Mouse (Mus musculus): ENCODE measurements around the gene Scel. TPM values are rescaled to one million over a fixed set of nuclear protein-coding genes. Genes with fewer than 3 reads are reported as not detected.
"Not testable (repeated sequence)": the region's sequence is repeated elsewhere in the genome, so short reads cannot be mapped to it uniquely, and the experiment has no call there.

The Scel gene
- polyA plus RNA-seq, 1 experiment from 2014 or later, result 0.19 TPM

DNA sequence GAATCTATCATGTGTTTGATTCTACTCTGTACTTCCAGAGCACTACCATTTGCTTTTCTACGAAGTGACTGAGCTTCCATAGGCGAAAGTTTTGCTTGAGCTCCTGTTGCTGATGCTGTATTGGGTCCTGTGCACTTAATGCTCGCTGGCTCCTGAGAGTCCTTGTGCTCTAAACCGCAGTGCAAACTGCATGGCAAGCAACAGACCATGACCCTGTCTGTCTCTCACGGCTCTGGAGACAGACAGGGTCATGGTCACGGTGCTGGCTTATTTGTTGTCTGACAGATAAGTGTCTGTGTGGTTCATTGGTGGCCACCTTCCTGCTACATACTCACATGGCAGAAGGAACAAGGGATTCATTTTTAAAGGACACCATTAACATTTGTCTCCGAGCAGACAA lies 37.8 kb upstream of the Scel start:
- ATAC-seq (ENCODE audit: insufficient number of reproducible peaks, insufficient read depth, low FRiP score, low read depth), result no peak
- Histone ChIP-seq H3K4me3 (ENCODE audit: control insufficient read depth in 1 of 2, insufficient read depth in 1 of 2, low read depth in 1 of 2, low read length in 2 of 2) (no peak overlapping the region), H3K4me2 (ENCODE audit: low read length) (no peak overlapping the region), H3K9me3 (ENCODE audit: control insufficient read depth, low read length) (no peaks in the 10 kb centered on the region), H3K4me1 (ENCODE audit: control insufficient read depth in 2 of 2, insufficient read depth in 2 of 2, low read length in 2 of 2) (peaks cover 6 to 17% of the 10 kb centered on the region in 2 experiments), H3K27me3 (ENCODE audit: control insufficient read depth, insufficient read depth, low read length) (no peaks in the 10 kb centered on the region), H3K9ac (ENCODE audit: low read length) (no peak overlapping the region), H3K27ac (replicated peaks in 1 of 2; ENCODE audit: control insufficient read depth in 1 of 2, insufficient read depth in 1 of 2, low read depth in 2 of 2, low read length in 2 of 2) (no peak overlapping the region), H3K36me3 (ENCODE audit: control insufficient read depth, insufficient read depth, low read length) (no peaks in the 10 kb centered on the region)
- 72% methylated on average over 7 of the region's 7 CpGs for WGBS

GRCm38 (mm10) chr14:103476232-103476631 lies 36.9 kb upstream of the Scel start:
- not testable (repeated sequence) for ATAC-seq (ENCODE audit: insufficient number of reproducible peaks, insufficient read depth, low FRiP score, low read depth); H3K9me3 ChIP-seq (ENCODE audit: control insufficient read depth, low read length); H3K9ac ChIP-seq (ENCODE audit: low read length); H3K27me3 ChIP-seq (ENCODE audit: control insufficient read depth, insufficient read depth, low read length); H3K36me3 ChIP-seq (ENCODE audit: control insufficient read depth, insufficient read depth, low read length); H3K4me3 ChIP-seq (ENCODE audit: control insufficient read depth in 1 of 2, insufficient read depth in 1 of 2, low read depth in 1 of 2, low read length in 2 of 2); H3K27ac ChIP-seq (replicated peaks in 1 of 2; ENCODE audit: control insufficient read depth in 1 of 2, insufficient read depth in 1 of 2, low read depth in 2 of 2, low read length in 2 of 2); H3K4me2 ChIP-seq (ENCODE audit: low read length)
- H3K4me1 ChIP-seq (ENCODE audit: control insufficient read depth in 2 of 2, insufficient read depth in 2 of 2, low read length in 2 of 2), result peaks cover 3 to 11% of the 10 kb centered on the region in 2 experiments
- 69% methylated on average over 3 of the region's 3 CpGs for WGBS

GRCm38 (mm10) chr14:103477281-103477680 lies 35.9 kb upstream of the Scel start:
- WGBS, result 72% methylated on average over 3 of the region's 3 CpGs
- Histone ChIP-seq H3K36me3 (ENCODE audit: control insufficient read depth, insufficient read depth, low read length) (no peaks in the 10 kb centered on the region), H3K27me3 (ENCODE audit: control insufficient read depth, insufficient read depth, low read length) (no peaks in the 10 kb centered on the region), H3K9ac (ENCODE audit: low read length) (no peak overlapping the region), H3K27ac (replicated peaks in 1 of 2; ENCODE audit: control insufficient read depth in 1 of 2, insufficient read depth in 1 of 2, low read depth in 2 of 2, low read length in 2 of 2) (no peak overlapping the region), H3K4me2 (ENCODE audit: low read length) (no peak overlapping the region), H3K4me3 (ENCODE audit: control insufficient read depth in 1 of 2, insufficient read depth in 1 of 2, low read depth in 1 of 2, low read length in 2 of 2) (no peak overlapping the region), H3K9me3 (ENCODE audit: control insufficient read depth, low read length) (no peaks in the 10 kb centered on the region), H3K4me1 (ENCODE audit: control insufficient read depth in 2 of 2, insufficient read depth in 2 of 2, low read length in 2 of 2) (peaks cover 0 to under 1% of the 10 kb centered on the region in 2 experiments; a peak in 2 of 4 replicates)
- no peak for ATAC-seq (ENCODE audit: insufficient number of reproducible peaks, insufficient read depth, low FRiP score, low read depth)

- Histone ChIP-seq H3K9ac (ENCODE audit: low read length) (no peak overlapping the region), H3K4me3 (ENCODE audit: control insufficient read depth in 1 of 2, insufficient read depth in 1 of 2, low read depth in 1 of 2, low read length in 2 of 2) (no peak overlapping the region), H3K4me1 (ENCODE audit: control insufficient read depth in 2 of 2, insufficient read depth in 2 of 2, low read length in 2 of 2) (no peaks in the 10 kb centered on the region), H3K4me2 (ENCODE audit: low read length) (no peak overlapping the region), H3K36me3 (ENCODE audit: control insufficient read depth, insufficient read depth, low read length) (no peaks in the 10 kb centered on the region), H3K9me3 (ENCODE audit: control insufficient read depth, low read length) (no peaks in the 10 kb centered on the region), H3K27ac (replicated peaks in 1 of 2; ENCODE audit: control insufficient read depth in 1 of 2, insufficient read depth in 1 of 2, low read depth in 2 of 2, low read length in 2 of 2) (no peak overlapping the region), H3K27me3 (ENCODE audit: control insufficient read depth, insufficient read depth, low read length) (no peaks in the 10 kb centered on the region)
- ATAC-seq (ENCODE audit: insufficient number of reproducible peaks, insufficient read depth, low FRiP score, low read depth), result no peak
- 68% methylated on average over 2 of the region's 2 CpGs for WGBS
Measured at GRCm38 (mm10) chr14:103477959-103478358, 35.2 kb upstream of the Scel start.

DNA sequence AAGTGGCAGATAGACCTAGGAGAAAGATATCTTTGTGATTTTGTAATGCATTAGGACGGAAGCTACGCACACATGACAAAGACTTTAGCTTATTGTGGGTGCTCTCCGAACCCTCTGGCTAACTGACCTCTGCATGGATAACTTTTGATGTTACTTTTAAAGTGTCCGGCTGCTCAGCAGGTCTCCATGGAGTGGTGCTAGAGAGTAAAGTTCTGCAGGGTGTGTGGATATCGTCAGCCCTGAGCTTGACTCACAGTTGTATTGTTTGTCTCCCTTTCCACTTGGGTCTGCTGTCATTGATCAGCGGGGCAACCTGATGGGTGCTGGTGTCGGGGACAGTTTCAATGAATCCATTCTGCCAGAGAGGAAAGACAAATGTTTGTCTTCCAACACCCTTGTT lies 33.7 kb upstream of the Scel start:
- no peaks in the 10 kb centered on the region for H3K9me3 ChIP-seq (ENCODE audit: control insufficient read depth, low read length)
- no peak overlapping the region for H3K27ac ChIP-seq (replicated peaks in 1 of 2; ENCODE audit: control insufficient read depth in 1 of 2, insufficient read depth in 1 of 2, low read depth in 2 of 2, low read length in 2 of 2)
- WGBS, result 38% methylated on average over 7 of the region's 7 CpGs
- no peaks in the 10 kb centered on the region for H3K4me1 ChIP-seq (ENCODE audit: control insufficient read depth in 2 of 2, insufficient read depth in 2 of 2, low read length in 2 of 2)
- H3K4me2 ChIP-seq (ENCODE audit: low read length), result no peak overlapping the region
- H3K9ac ChIP-seq (ENCODE audit: low read length), result no peak overlapping the region
- ATAC-seq (ENCODE audit: insufficient number of reproducible peaks, insufficient read depth, low FRiP score, low read depth), result no peak
- H3K36me3 ChIP-seq (ENCODE audit: control insufficient read depth, insufficient read depth, low read length), result no peaks in the 10 kb centered on the region
- no peak overlapping the region for H3K4me3 ChIP-seq (ENCODE audit: control insufficient read depth in 1 of 2, insufficient read depth in 1 of 2, low read depth in 1 of 2, low read length in 2 of 2)
- H3K27me3 ChIP-seq (ENCODE audit: control insufficient read depth, insufficient read depth, low read length), result no peaks in the 10 kb centered on the region

DNA sequence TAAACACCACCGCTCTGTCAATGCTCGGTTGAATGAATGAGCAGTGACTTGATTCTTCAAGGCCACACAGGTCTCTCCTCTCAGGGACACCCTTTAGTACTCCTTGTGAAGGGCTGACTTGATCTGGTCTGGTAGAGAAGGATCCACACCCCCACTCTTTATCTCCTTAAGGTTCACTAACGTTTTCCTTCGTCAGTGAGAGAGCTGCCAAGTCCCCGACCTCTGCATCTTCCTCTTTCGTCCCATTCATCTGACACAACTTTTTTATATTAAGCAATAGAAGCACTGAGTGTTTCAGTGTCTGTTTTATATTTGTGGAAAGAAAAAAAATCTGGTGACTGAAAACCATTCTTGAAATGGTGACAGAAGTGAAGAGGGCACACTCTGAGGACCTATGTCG lies 31.6 kb upstream of the Scel start:
- no peak overlapping the region for H3K27ac ChIP-seq (replicated peaks in 1 of 2; ENCODE audit: control insufficient read depth in 1 of 2, insufficient read depth in 1 of 2, low read depth in 2 of 2, low read length in 2 of 2)
- no peak overlapping the region for H3K4me3 ChIP-seq (ENCODE audit: control insufficient read depth in 1 of 2, insufficient read depth in 1 of 2, low read depth in 1 of 2, low read length in 2 of 2)
- H3K4me1 ChIP-seq (ENCODE audit: control insufficient read depth in 2 of 2, insufficient read depth in 2 of 2, low read length in 2 of 2), result no peaks in the 10 kb centered on the region
- no peaks in the 10 kb centered on the region for H3K9me3 ChIP-seq (ENCODE audit: control insufficient read depth, low read length)
- WGBS, result 70% methylated on average over 7 of the region's 7 CpGs
- no peak for ATAC-seq (ENCODE audit: insufficient number of reproducible peaks, insufficient read depth, low FRiP score, low read depth)
- H3K36me3 ChIP-seq (ENCODE audit: control insufficient read depth, insufficient read depth, low read length), result no peaks in the 10 kb centered on the region
- H3K4me2 ChIP-seq (ENCODE audit: low read length), result no peak overlapping the region
- H3K27me3 ChIP-seq (ENCODE audit: control insufficient read depth, insufficient read depth, low read length), result no peaks in the 10 kb centered on the region
- no peak overlapping the region for H3K9ac ChIP-seq (ENCODE audit: low read length)

- H3K27ac ChIP-seq (replicated peaks in 1 of 2; ENCODE audit: control insufficient read depth in 1 of 2, insufficient read depth in 1 of 2, low read depth in 2 of 2, low read length in 2 of 2), result no peak overlapping the region
- no peak overlapping the region for H3K4me2 ChIP-seq (ENCODE audit: low read length)
- no peak overlapping the region for H3K9ac ChIP-seq (ENCODE audit: low read length)
- 81% methylated on average over 8 of the region's 8 CpGs for WGBS
- no peak overlapping the region for H3K4me3 ChIP-seq (ENCODE audit: control insufficient read depth in 1 of 2, insufficient read depth in 1 of 2, low read depth in 1 of 2, low read length in 2 of 2)
- no peaks in the 10 kb centered on the region for H3K9me3 ChIP-seq (ENCODE audit: control insufficient read depth, low read length)
- no peak for ATAC-seq (ENCODE audit: insufficient number of reproducible peaks, insufficient read depth, low FRiP score, low read depth)
- H3K27me3 ChIP-seq (ENCODE audit: control insufficient read depth, insufficient read depth, low read length), result no peaks in the 10 kb centered on the region
- H3K36me3 ChIP-seq (ENCODE audit: control insufficient read depth, insufficient read depth, low read length), result no peaks in the 10 kb centered on the region
- no peaks in the 10 kb centered on the region for H3K4me1 ChIP-seq (ENCODE audit: control insufficient read depth in 2 of 2, insufficient read depth in 2 of 2, low read length in 2 of 2)
Measured at GRCm38 (mm10) chr14:103485671-103486070, 27.5 kb upstream of the Scel start.

DNA sequence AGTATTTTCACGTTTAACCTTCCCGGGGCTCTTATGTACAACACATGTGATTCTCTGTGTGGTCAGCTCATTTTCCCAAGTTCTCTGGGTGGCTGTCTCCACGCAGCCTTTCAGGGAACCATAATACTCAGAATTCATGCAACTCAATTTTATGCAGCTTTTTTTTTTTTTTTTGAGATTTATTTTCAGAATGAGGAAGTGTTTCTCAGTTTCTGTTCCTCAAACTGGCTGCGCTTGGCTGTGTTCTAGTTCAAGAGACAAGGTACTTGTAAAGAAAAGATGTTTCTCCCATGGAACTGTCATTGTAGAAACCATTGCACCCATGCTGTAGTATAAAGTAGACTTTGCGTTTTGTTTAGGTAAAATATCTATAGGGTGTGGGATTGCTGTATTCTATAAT lies 26.2 kb upstream of the Scel start:
- no peaks in the 10 kb centered on the region for H3K4me1 ChIP-seq (ENCODE audit: control insufficient read depth in 2 of 2, insufficient read depth in 2 of 2, low read length in 2 of 2)
- no peaks in the 10 kb centered on the region for H3K36me3 ChIP-seq (ENCODE audit: control insufficient read depth, insufficient read depth, low read length)
- ATAC-seq (ENCODE audit: insufficient number of reproducible peaks, insufficient read depth, low FRiP score, low read depth), result no peak
- H3K9me3 ChIP-seq (ENCODE audit: control insufficient read depth, low read length), result peaks cover 6% of the 10 kb centered on the region
- no peak overlapping the region for H3K9ac ChIP-seq (ENCODE audit: low read length)
- H3K4me3 ChIP-seq (ENCODE audit: control insufficient read depth in 1 of 2, insufficient read depth in 1 of 2, low read depth in 1 of 2, low read length in 2 of 2), result no peak overlapping the region
- H3K27ac ChIP-seq (replicated peaks in 1 of 2; ENCODE audit: control insufficient read depth in 1 of 2, insufficient read depth in 1 of 2, low read depth in 2 of 2, low read length in 2 of 2), result no peak overlapping the region
- no peak overlapping the region for H3K4me2 ChIP-seq (ENCODE audit: low read length)
- 91% methylated on average over 5 of the region's 5 CpGs for WGBS
- H3K27me3 ChIP-seq (ENCODE audit: control insufficient read depth, insufficient read depth, low read length), result no peaks in the 10 kb centered on the region
